Mouse (Mus musculus): ENCODE measurements around the gene Nifk. TPM values are rescaled to one million over a fixed set of nuclear protein-coding genes. Genes with fewer than 3 reads are reported as not detected.

The Nifk gene
- 10 to 100 TPM; 24.1 to 24.6 TPM for total RNA-seq (2023)

GRCm38 (mm10) chr1:118321661-118322201 is at the start of gene Nifk:
TSS of gene Nifk (plus strand) at chr1:118321839.

GRCm38 (mm10) chr1:118311622-118312326 is 9.9 kb upstream of the Nifk start, which contains the start of gene Tsn:
TSS of gene Tsn (minus strand) at chr1:118311739.

Other genes starting within 250 kb of the Nifk start
- not detected for gene Gm29106, start 145.3 kb upstream of the Nifk start, total RNA-seq (2023)
- gene Tsn, start 10.1 kb upstream of the Nifk start, total RNA-seq (2023), result 10 to 100 TPM; 56.5 to 62.1 TPM
- 10 to 100 TPM; 59.0 to 65.5 TPM for gene Clasp1, start 67.2 kb downstream of the Nifk start, total RNA-seq (2023)

Measured in monocyte, adult 59 days (primary cell).